Mouse (Mus musculus): Measurements from ENCODE around the gene Papln.

DNA sequence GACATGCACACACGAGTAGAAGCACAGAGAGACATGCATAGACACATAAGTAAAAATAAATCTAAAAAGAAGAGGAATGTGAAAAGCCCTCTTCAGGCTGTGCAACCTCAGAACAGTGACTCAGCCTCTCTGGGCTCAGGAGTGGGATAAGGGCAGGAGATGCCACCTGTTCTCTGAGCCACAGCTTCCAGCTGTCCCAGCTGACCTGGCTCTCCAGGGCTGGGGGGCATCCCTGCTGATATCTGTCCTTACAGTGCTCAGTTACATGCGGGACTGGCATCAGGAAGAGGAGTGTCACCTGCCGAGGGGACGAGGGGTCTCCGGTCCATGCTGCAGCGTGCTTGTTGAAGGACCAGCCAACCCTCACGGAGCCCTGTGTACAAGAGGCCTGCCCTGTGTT lies 13.3 kb downstream of the Papln start:
- no peak for TF ChIP-seq CTCF (IDR thresholded peaks at IDR 0.05; ENCODE audit: insufficient read depth, low read depth, low read length)
- TF ChIP-seq POLR2A (IDR thresholded peaks at IDR 0.05; ENCODE audit: insufficient read depth, low read depth, low read length) = no peak
